Mouse (Mus musculus): ENCODE data around the gene Bpifb1.

DNA sequence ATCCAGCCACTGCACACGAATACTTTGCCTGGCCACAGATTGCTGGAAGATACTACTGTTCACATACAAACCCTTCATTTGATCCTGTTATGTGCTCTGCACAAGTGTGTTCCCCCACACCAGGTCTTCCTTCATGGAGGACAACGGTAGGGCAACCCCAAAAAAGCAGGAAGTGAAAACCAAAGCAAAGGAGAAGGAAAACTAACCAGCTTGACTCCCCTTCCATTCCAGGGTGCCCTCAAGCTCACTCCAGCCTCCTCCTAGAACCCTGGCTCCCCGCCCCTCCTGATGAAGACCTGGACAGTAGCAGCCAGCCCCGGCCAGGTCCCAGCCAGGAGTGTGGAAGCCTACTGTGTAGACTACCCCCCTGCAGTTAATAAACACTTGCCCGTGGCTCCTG, 29.3 kb downstream of the Bpifb1 start:
- TF ChIP-seq POLR2A (IDR thresholded peaks at IDR 0.05; ENCODE audit: low read depth, low read length) (no peak), CTCF (conservative IDR thresholded peaks at IDR 0.05; ENCODE audit: insufficient read depth, insufficient read length, low read depth, low read length) (no peak)
